Mouse (Mus musculus) macrophage (primary cell): ENCODE results near the gene Crhr2. TPM values are rescaled to one million over a fixed set of nuclear protein-coding genes. Genes with fewer than 3 reads are reported as not detected.

Source experiments
- H3K27ac ChIP-seq: fragments of 350-480 bp; formaldehyde crosslinking; 2 replicates; pipeline ENCODE4 v1.9.0; 2021
- H3K36me3 ChIP-seq: fragments of 350-480 bp; formaldehyde crosslinking; 2 replicates; pipeline ENCODE4 v1.9.0; 2021; ENCODE audit errors: inconsistent target
- H3K4me3 ChIP-seq: fragments of 350-480 bp; formaldehyde crosslinking; 2 replicates; pipeline ENCODE4 v1.9.0; 2021; ENCODE audit errors: inconsistent target
- H3K79me2 ChIP-seq: fragments of 350-480 bp; formaldehyde crosslinking; 2 replicates; pipeline ENCODE4 v1.9.0; 2021; ENCODE audit errors: inconsistent target
- WGBS: methylation state at CpG from one replicate; pipeline ENCODE4 v1.1.7; 2026; ENCODE audit warnings: inconsistent platforms; ENCODE audit not compliant: missing documents; 5-methylcytosine and 5-hydroxymethylcytosine counted together
- polyA plus RNA-seq: library from polyadenylated mRNA; stranded (reverse); fragments of 250-400 nt; gene quantifications from 3 replicates; pipeline ENCODE4 v1.2.4, GENCODE M21; 2018; ENCODE audit warnings: inconsistent platforms

Gene Crhr2
- polyA plus RNA-seq, 1 experiment from 2014 or later = not detected

- H3K4me3 ChIP-seq = no peak overlapping the region
- H3K36me3 ChIP-seq = no peaks in the 10 kb centered on the region
- 71% methylated on average over 4 of the region's 4 CpGs for WGBS
- no peak overlapping the region for H3K27ac ChIP-seq
- no peaks in the 10 kb centered on the region for H3K79me2 ChIP-seq
Observed at GRCm38 (mm10) chr6:55146138-55146537, 13.3 kb upstream of the Crhr2 start.

- Histone ChIP-seq H3K36me3 (no peaks in the 10 kb centered on the region), H3K27ac (no peak overlapping the region), H3K79me2 (no peaks in the 10 kb centered on the region), H3K4me3 (no peak overlapping the region)
- WGBS = 50% methylated on average over 5 of the region's 5 CpGs
Observed at GRCm38 (mm10) chr6:55145285-55145684, 12.5 kb upstream of the Crhr2 start.

- Histone ChIP-seq H3K79me2 (no peaks in the 10 kb centered on the region), H3K27ac (no peak overlapping the region), H3K4me3 (no peak overlapping the region), H3K36me3 (no peaks in the 10 kb centered on the region)
Observed at GRCm38 (mm10) chr6:55138343-55138742, 5.5 kb upstream of the Crhr2 start.

DNA sequence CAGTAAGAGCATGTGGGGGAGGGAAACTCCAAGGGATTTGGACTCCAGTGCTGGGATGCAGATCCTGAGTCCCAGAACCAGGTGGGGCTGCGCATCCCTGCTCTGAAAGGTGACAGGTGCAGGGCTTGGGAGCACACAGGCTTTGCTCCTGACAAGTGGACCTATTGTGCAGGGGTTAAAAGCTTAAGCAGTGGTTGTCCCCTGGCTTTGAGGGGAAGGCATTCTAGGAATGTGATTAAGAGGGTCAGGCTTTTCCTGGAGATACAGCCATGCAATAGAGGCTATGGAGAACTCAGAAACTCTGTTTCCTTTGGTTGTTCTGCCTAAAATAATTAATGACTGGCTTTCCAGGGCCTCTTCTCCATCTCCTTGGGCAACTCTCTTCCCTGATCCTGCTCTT, 609 bp upstream of the Crhr2 start:
- Histone ChIP-seq H3K79me2 (no peaks in the 10 kb centered on the region), H3K27ac (no peak overlapping the region), H3K36me3 (no peaks in the 10 kb centered on the region), H3K4me3 (no peak overlapping the region)
- 93% methylated on average over 1 of the region's 1 CpGs for WGBS

DNA sequence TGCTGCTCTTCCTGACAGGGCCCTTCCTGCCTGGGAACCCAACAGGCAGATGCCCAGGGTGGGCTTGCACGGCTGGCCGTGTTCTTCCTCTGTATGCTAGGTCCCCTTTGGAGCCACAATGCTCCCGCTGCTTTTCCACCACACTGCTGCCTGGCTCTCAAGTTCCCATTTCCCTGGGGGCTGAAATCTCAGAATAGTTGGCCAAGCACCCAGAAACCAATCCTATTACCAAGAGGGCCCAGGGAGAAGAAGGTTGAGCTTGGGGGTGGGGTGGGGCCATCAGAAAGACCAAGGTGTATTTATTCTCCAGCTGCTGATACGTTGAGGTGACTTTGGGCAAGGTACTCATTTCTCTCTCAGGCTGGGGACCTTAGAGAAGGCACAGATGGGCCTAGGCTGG, 1.5 kb downstream of the Crhr2 start:
- Histone ChIP-seq H3K36me3 (no peaks in the 10 kb centered on the region), H3K4me3 (no peak overlapping the region), H3K27ac (no peak overlapping the region), H3K79me2 (no peaks in the 10 kb centered on the region)
- 79% methylated on average over 4 of the region's 4 CpGs for WGBS

GRCm38 (mm10) chr6:55130631-55131030, 2.2 kb downstream of the Crhr2 start:
- H3K4me3 ChIP-seq = no peak overlapping the region
- no peaks in the 10 kb centered on the region for H3K36me3 ChIP-seq
- no peaks in the 10 kb centered on the region for H3K79me2 ChIP-seq
- H3K27ac ChIP-seq = no peak overlapping the region
- 94% methylated on average over 6 of the region's 6 CpGs for WGBS

- no peaks in the 10 kb centered on the region for H3K36me3 ChIP-seq
- H3K79me2 ChIP-seq = no peaks in the 10 kb centered on the region
- H3K27ac ChIP-seq = no peak overlapping the region
- H3K4me3 ChIP-seq = no peak overlapping the region
Observed at GRCm38 (mm10) chr6:55128391-55128790, 4.4 kb downstream of the Crhr2 start.

GRCm38 (mm10) chr6:55126576-55126975, 6.2 kb downstream of the Crhr2 start:
- H3K79me2 ChIP-seq = no peaks in the 10 kb centered on the region
- no peak overlapping the region for H3K27ac ChIP-seq
- 89% methylated on average over 5 of the region's 5 CpGs for WGBS
- no peak overlapping the region for H3K4me3 ChIP-seq
- H3K36me3 ChIP-seq = no peaks in the 10 kb centered on the region

DNA sequence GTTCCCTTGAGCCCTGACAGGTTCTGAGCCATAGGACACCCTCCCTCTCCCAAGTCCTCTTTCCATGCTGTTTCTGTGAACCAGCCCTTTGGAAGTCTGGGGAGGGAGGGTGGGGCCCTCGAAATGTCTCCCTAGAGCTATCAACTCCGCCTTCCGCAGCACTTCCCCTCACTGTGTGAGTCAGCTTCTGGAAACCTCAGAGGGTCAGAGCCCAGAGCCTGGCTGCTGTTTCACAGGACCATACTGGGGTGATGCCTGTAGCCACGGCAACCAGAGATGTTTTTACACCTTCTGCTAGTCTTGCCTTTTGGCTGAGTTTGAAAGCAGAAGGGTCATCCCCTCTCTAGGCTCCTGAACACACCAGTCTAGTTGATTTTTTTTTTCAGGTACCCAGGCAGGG, 9.8 kb downstream of the Crhr2 start:
- 5% methylated on average over 4 of the region's 4 CpGs for WGBS
- Histone ChIP-seq H3K27ac (no peak overlapping the region), H3K79me2 (no peaks in the 10 kb centered on the region), H3K36me3 (no peaks in the 10 kb centered on the region), H3K4me3 (no peak overlapping the region)

DNA sequence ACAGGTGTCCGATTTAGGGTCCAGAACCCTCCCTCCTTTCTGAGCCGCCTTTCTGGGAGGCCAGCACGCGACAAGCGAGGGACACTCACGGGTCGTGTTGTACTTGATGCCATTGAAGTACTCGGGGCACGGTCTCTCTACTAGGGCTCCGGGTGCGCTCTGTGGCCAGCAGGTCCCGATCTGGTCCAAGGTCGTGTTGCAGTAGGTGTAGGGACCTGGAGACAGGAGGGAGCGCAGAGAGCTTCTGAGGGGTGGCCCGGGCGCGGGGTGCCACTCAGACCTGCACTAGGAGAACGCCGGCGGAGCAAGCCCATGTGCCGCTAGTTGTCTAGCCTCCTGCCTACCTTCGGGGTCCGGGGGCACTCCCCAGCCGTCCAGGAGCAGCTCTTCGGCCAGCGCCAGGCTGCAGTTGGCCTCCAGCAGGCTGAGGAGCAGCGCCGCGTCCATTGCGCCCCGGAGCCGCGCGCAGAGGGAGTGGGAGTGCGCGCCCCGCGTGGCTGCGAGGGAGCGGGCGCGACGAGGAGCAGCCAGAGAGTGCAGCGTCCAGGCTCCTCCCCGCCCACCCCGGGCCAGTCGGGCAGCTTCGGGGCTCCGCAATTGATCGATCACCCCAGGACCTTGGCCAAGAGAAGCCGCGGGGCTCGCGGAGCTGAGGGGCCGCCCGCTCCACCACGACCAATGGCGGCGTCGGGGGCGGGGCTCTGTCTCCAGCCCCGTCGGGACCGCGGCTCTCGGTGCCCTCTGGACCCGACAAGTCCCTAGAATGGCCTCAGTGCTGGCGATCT, 15.3 kb downstream of the Crhr2 start:
- no peaks in the 10 kb centered on the region for H3K36me3 ChIP-seq
- no peaks in the 10 kb centered on the region for H3K79me2 ChIP-seq
- WGBS = 2% methylated on average over 57 of the region's 68 CpGs
- H3K27ac ChIP-seq = no peak overlapping the region
- no peak overlapping the region for H3K4me3 ChIP-seq

- 12% methylated on average over 7 of the region's 7 CpGs for WGBS
Observed at GRCm38 (mm10) chr6:55108358-55108757, 24.5 kb downstream of the Crhr2 start.

GRCm38 (mm10) chr6:55098603-55099002, 34.2 kb downstream of the Crhr2 start:
- 88% methylated on average over 5 of the region's 5 CpGs for WGBS
- no peak overlapping the region for H3K27ac ChIP-seq
- H3K36me3 ChIP-seq = no peaks in the 10 kb centered on the region
- H3K79me2 ChIP-seq = no peaks in the 10 kb centered on the region
- H3K4me3 ChIP-seq = no peak overlapping the region

More at GRCm38 (mm10) chr6:55108358-55108757, 24.5 kb downstream of the Crhr2 start:
- Histone ChIP-seq H3K36me3 (no peaks in the 10 kb centered on the region), H3K27ac (no peak overlapping the region), H3K4me3 (no peak overlapping the region), H3K79me2 (no peaks in the 10 kb centered on the region)

DNA sequence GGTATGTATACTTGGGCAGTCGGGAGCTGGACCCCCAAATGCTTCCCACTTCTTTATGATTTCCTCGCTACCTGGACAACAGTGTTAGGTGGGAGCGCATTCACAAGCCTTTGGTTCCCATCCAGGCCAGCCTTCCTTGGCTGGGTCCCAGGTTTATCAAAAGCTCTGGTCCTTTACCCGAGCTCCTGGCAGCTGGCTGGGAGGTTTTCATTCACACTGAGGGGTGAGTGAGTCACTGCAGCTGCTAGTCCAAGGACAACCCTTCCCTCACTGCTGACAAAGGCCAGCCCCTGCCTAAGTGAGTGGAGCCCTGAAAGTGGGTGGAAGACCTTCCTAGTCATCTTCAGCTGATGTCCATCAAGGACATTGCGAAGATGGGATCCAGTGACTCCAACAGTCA, 34.8 kb downstream of the Crhr2 start:
- Histone ChIP-seq H3K4me3 (no peak overlapping the region), H3K79me2 (no peaks in the 10 kb centered on the region), H3K36me3 (no peaks in the 10 kb centered on the region), H3K27ac (no peak overlapping the region)
- 72% methylated on average over 5 of the region's 5 CpGs for WGBS

- Histone ChIP-seq H3K36me3 (no peaks in the 10 kb centered on the region), H3K79me2 (no peaks in the 10 kb centered on the region), H3K27ac (no peak overlapping the region), H3K4me3 (no peak overlapping the region)
- WGBS = 62% methylated on average over 6 of the region's 6 CpGs
Observed at GRCm38 (mm10) chr6:55093431-55094146, 39.2 kb downstream of the Crhr2 start.

GRCm38 (mm10) chr6:55091396-55091795, 41.4 kb downstream of the Crhr2 start:
- no peak overlapping the region for H3K27ac ChIP-seq
- no peaks in the 10 kb centered on the region for H3K36me3 ChIP-seq
- H3K79me2 ChIP-seq = no peaks in the 10 kb centered on the region
- 88% methylated on average over 9 of the region's 9 CpGs for WGBS
- H3K4me3 ChIP-seq = no peak overlapping the region
